Mouse (Mus musculus) ES-E14 (cell line): ENCODE data around the gene Sec16a. TPM values are rescaled to one million over a fixed set of nuclear protein-coding genes. Genes with fewer than 3 reads are reported as not detected.

ENCODE experiments used
- DNase-seq: peaks from one replicate; pipeline ENCODE4 v3.0.0-alpha.2; 2013; ENCODE audit warnings: low read depth, low spot score
- H3K27ac ChIP-seq: 2 replicates; pipeline ENCODE4 v1.5.1; 2012; ENCODE audit warnings: low read depth, mild to moderate bottlenecking, low read length, moderate library complexity, mixed read lengths; ENCODE audit not compliant: poor library complexity, insufficient read depth, severe bottlenecking
- H3K36me3 ChIP-seq: 2 replicates; pipeline ENCODE4 v1.6.1; 2012; ENCODE audit warnings: mild to moderate bottlenecking, low read length, moderate library complexity, mixed read lengths; ENCODE audit not compliant: control insufficient read depth, poor library complexity, insufficient read depth, severe bottlenecking
- H3K4me1 ChIP-seq, 2 experiments: fragments of 150-350 bp in 1 of 2; sonication (generic) in 1 of 2; 2 replicates each; pipeline ENCODE4 v1.6.1; 2012; ENCODE audit warnings: low read length in 2 of 2, mild to moderate bottlenecking in 1 of 2, mixed read lengths in 1 of 2; ENCODE audit not compliant: control insufficient read depth in 2 of 2, insufficient read depth in 2 of 2, poor library complexity in 1 of 2
- H3K4me3 ChIP-seq, 2 experiments: fragments of 150-350 bp in 1 of 2; sonication (generic) in 1 of 2; 2 replicates each; pipeline ENCODE4 v1.5.1; 2012; ENCODE audit warnings: low read length in 2 of 2, low read depth in 1 of 2, mild to moderate bottlenecking in 1 of 2, mixed read lengths in 1 of 2; ENCODE audit not compliant: insufficient read depth in 1 of 2, poor library complexity in 1 of 2, severe bottlenecking in 1 of 2
- H3K9ac ChIP-seq: 2 replicates; pipeline ENCODE4 v1.6.1; 2012; ENCODE audit warnings: low read depth, mild to moderate bottlenecking, low read length, mixed read lengths; ENCODE audit not compliant: poor library complexity, insufficient read depth, severe bottlenecking
- H3K9me3 ChIP-seq: fragments of 150-350 bp; sonication (generic); 2 replicates; pipeline ENCODE4 v1.6.1; 2012; ENCODE audit warnings: low read depth, mild to moderate bottlenecking, low read length; ENCODE audit not compliant: control insufficient read depth, insufficient read depth
- CHD2 ChIP-seq: IDR thresholded peaks from 2 replicates; pipeline ENCODE4 v1.6.1; 2014; ENCODE audit warnings: mild to moderate bottlenecking, low read depth, low read length, inconsistent platforms
- HCFC1 ChIP-seq: IDR thresholded peaks from 2 replicates; pipeline ENCODE4 v1.6.1; 2012; ENCODE audit warnings: low read length, inconsistent platforms, borderline replicate concordance; ENCODE audit not compliant: insufficient read depth
- MAFK ChIP-seq: IDR thresholded peaks from 2 replicates; pipeline ENCODE4 v1.6.1; 2014; ENCODE audit warnings: mild to moderate bottlenecking, low read depth, low read length, inconsistent platforms; ENCODE audit not compliant: insufficient read depth
- ZC3H11A ChIP-seq: IDR thresholded peaks from 2 replicates; pipeline ENCODE4 v1.6.1; 2012; ENCODE audit warnings: low read depth, mild to moderate bottlenecking, inconsistent platforms, low read length, borderline replicate concordance
- ZNF384 ChIP-seq: IDR thresholded peaks from 2 replicates; pipeline ENCODE4 v1.6.1; 2012; ENCODE audit warnings: low read depth, low read length, inconsistent platforms
- in situ Hi-C, 2 experiments: fragments of 600-800 bp; cut with MboI; formaldehyde crosslinking; loops; one replicate each; pipeline ENCODE4 v1.15.1; 2025; ENCODE audit warnings: low sequenced_read_pairs in 2 of 2, inconsistent platforms in 1 of 2; ENCODE audit not compliant: unreplicated experiment in 2 of 2
- total RNA-seq: library from RNA; depleted of rRNA; stranded (reverse); fragments of 300-350 nt; gene quantifications from 2 replicates; pipeline ENCODE4 v1.2.3, GENCODE M21; 2012

Gene Sec16a
- total RNA-seq, 1 experiment, result 47.3 TPM

GRCm38 (mm10) chr2:26367911-26368310 lies 77.1 kb downstream of the Sec16a start:
- in situ Hi-C loops, result no loop called here
- peaks cover 87% of the 10 kb centered on the region for H3K36me3 ChIP-seq
- DNase-seq, result no peak
- no peaks in the 10 kb centered on the region for H3K4me1 ChIP-seq
- no peak for TF ChIP-seq MAFK
- no peak for TF ChIP-seq ZC3H11A
- TF ChIP-seq HCFC1, result no peak
- no peak for TF ChIP-seq ZNF384
- TF ChIP-seq CHD2, result no peak
- no peak overlapping the region for H3K27ac ChIP-seq
- no peak overlapping the region for H3K4me3 ChIP-seq
- no peak overlapping the region for H3K9ac ChIP-seq
- H3K9me3 ChIP-seq, result no peaks in the 10 kb centered on the region

- Histone ChIP-seq H3K27ac (no peak overlapping the region), H3K36me3 (peaks cover 64% of the 10 kb centered on the region), H3K9ac (no peak overlapping the region), H3K4me3 (no peak overlapping the region), H3K4me1 (no peaks in the 10 kb centered on the region), H3K9me3 (no peaks in the 10 kb centered on the region)
- in situ Hi-C loops, result no loop called here
- TF ChIP-seq HCFC1 (no peak), CHD2 (no peak), ZC3H11A (no peak), ZNF384 (no peak), MAFK (no peak)
- DNase-seq, result no peak
Observed at GRCm38 (mm10) chr2:26364738-26365465, 80.1 kb downstream of the Sec16a start.

- Histone ChIP-seq H3K36me3 (peaks cover 50% of the 10 kb centered on the region), H3K27ac (no peak overlapping the region), H3K9ac (no peak overlapping the region), H3K4me1 (no peaks in the 10 kb centered on the region), H3K9me3 (no peaks in the 10 kb centered on the region), H3K4me3 (no peak overlapping the region)
- DNase-seq, result no peak
- TF ChIP-seq ZNF384 (no peak), CHD2 (no peak), ZC3H11A (no peak), HCFC1 (no peak), MAFK (no peak)
- in situ Hi-C loops, result no loop called here
Observed at GRCm38 (mm10) chr2:26363481-26363880, 81.5 kb downstream of the Sec16a start.

GRCm38 (mm10) chr2:26362991-26363390 lies 82.0 kb downstream of the Sec16a start:
- Histone ChIP-seq H3K36me3 (peaks cover 45% of the 10 kb centered on the region), H3K4me1 (no peaks in the 10 kb centered on the region), H3K27ac (no peak overlapping the region), H3K4me3 (no peak overlapping the region), H3K9me3 (no peaks in the 10 kb centered on the region), H3K9ac (no peak overlapping the region)
- no peak for DNase-seq
- in situ Hi-C loops, result no loop called here
- TF ChIP-seq MAFK (no peak), ZNF384 (no peak), ZC3H11A (no peak), HCFC1 (no peak), CHD2 (no peak)

- no peak for DNase-seq
- no peak within 1 kb of the TSS for H3K9ac ChIP-seq
- H3K4me1 ChIP-seq, result peaks cover 0 to 13% of the 10 kb centered on the region in 2 experiments; a peak in 2 of 4 replicates
- H3K9me3 ChIP-seq, result no peaks in the 10 kb centered on the region
- peaks cover 23% of the 10 kb centered on the region for H3K36me3 ChIP-seq
- in situ Hi-C loops, result no loop called here
- TF ChIP-seq ZC3H11A (no peak), MAFK (no peak), HCFC1 (no peak), ZNF384 (no peak), CHD2 (no peak)
- H3K27ac ChIP-seq, result no peak within 1 kb of the TSS
- no peak within 1 kb of the TSS for H3K4me3 ChIP-seq
Observed at GRCm38 (mm10) chr2:26360772-26361171, 84.2 kb downstream of the Sec16a start, which contains the start of gene Card9. Gene Card9, minus strand, starts transcription at chr2:26360918.
